Mouse (Mus musculus): Measurements from ENCODE around the gene Gm43638. TPM values are rescaled to one million over a fixed set of nuclear protein-coding genes. Genes with fewer than 3 reads are reported as not detected.

Gene Gm43638
- total and polyA plus RNA-seq, 3 experiments: not detected

DNA sequence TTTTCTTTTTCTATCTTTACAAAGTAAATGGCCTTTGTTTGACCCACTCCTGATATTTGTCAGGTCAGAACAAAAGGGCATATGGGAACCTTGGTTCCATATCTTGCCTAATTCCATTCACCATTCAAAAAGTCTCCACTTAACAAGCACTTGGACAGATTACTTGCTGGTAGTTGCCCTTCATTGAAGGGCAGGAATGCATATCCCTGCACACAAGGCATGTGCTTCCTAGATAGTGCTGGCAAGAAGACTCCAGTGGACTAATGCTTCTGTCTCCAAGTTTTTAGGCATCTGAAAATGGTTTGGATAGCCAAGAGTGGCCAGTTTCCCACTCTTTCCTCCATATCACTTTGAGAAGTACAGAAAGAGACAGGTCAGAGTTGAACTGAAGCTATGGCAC is 12.7 kb upstream of the Gm43638 start:
- H3K4me1 ChIP-seq (ENCODE audit: control insufficient read depth in 1 of 2, insufficient read depth in 2 of 2): no peaks in the 10 kb centered on the region
- H3K27ac ChIP-seq (ENCODE audit: insufficient read depth, low read depth): no peak overlapping the region
- dilution Hi-C loops (cut with MboI; ENCODE audit: extremely low pct_ligation_motif_present, extremely low pct_unique_long_range_greater_than_20kb, low sequenced_read_pairs): no loop called here
- no peak overlapping the region for H3K4me3 ChIP-seq (replicated peaks in 1 of 3; ENCODE audit: low read depth in 2 of 3, low read length in 2 of 3, poor library complexity in 1 of 3)
- no peak overlapping the region for H3K4me2 ChIP-seq (ENCODE audit: insufficient read depth, low read depth, poor library complexity, severe bottlenecking)
- no peak overlapping the region for H3K9ac ChIP-seq (ENCODE audit: insufficient read depth, low read depth)
- in situ Hi-C loops (cut with MboI; ENCODE audit: low pct_ligation_motif_present, low pct_unique_long_range_greater_than_20kb, low sequenced_read_pairs): no loop called here
- no peak for DNase-seq (ENCODE audit: extremely low read depth)
- H3K27me3 ChIP-seq (replicated peaks): no peaks in the 10 kb centered on the region
- H3K36me3 ChIP-seq (replicated peaks in 1 of 2; ENCODE audit: control insufficient read depth in 1 of 2, insufficient read depth in 1 of 2, low read length in 1 of 2): no peaks in the 10 kb centered on the region
- TF ChIP-seq CHD1 (IDR thresholded peaks at IDR 0.05; ENCODE audit: low read depth, low read length): no peak
- TF ChIP-seq RCOR1 (conservative IDR thresholded peaks at IDR 0.05; ENCODE audit: low read depth, low read length): no peak
- TF ChIP-seq PAX5 (IDR thresholded peaks at IDR 0.05; ENCODE audit: low read length): no peak
- no peak for TF ChIP-seq POLR2AphosphoS2 (IDR thresholded peaks at IDR 0.05; ENCODE audit: low read depth, low read length)
- no peak for TF ChIP-seq TBP (conservative IDR thresholded peaks at IDR 0.05; ENCODE audit: low read depth, low read length)
- no peak for TF ChIP-seq MAX (IDR thresholded peaks at IDR 0.05; ENCODE audit: low read length)
- TF ChIP-seq NELFE (IDR thresholded peaks at IDR 0.05; ENCODE audit: low read depth, low read length): no peak
- no peak for TF ChIP-seq GABPA (IDR thresholded peaks at IDR 0.05; ENCODE audit: insufficient replicate concordance, low read depth, low read length)
- TF ChIP-seq MYC (IDR thresholded peaks at IDR 0.05; ENCODE audit: low read depth, low read length): no peak
- TF ChIP-seq IRF4 (IDR thresholded peaks at IDR 0.05; ENCODE audit: low read depth, low read length): no peak
- no peak for TF ChIP-seq SMC3 (IDR thresholded peaks at IDR 0.05; ENCODE audit: low read depth, low read length)
- TF ChIP-seq ZMIZ1 (IDR thresholded peaks at IDR 0.05; ENCODE audit: low read depth, low read length): no peak
- TF ChIP-seq MEF2A (IDR thresholded peaks at IDR 0.05; ENCODE audit: borderline replicate concordance, low read depth, low read length): no peak
- no peak for TF ChIP-seq ETS1 (conservative IDR thresholded peaks at IDR 0.05; ENCODE audit: low read depth, low read length)
- no peak for TF ChIP-seq POLR2A (IDR thresholded peaks at IDR 0.05; ENCODE audit: low read depth, low read length)
- no peaks in the 10 kb centered on the region for H3K79me2 ChIP-seq (replicated peaks; ENCODE audit: control insufficient read depth, extremely low read depth, insufficient read depth, poor library complexity, severe bottlenecking)
- no peaks in the 10 kb centered on the region for H3K9me3 ChIP-seq (replicated peaks; ENCODE audit: low read length)

DNA sequence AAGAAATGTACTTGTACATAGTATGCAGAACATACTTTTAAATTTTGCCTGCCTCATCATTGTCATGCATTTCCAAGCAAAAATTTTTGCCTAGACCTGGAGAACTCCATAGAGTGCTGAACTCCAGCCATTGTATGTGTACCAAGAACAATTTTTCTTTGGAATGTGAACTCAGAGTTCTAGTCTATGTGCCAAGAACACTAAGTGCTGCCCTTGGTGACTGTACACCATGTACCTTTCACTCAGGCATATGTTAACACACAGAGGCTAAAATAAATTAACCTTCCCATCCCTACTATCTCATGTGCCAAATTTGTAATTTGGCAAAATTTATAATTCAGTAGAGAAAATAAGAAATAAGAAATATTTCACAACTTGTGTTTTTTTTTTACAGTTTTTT is 12.3 kb upstream of the Gm43638 start:
- TF ChIP-seq MYC (IDR thresholded peaks at IDR 0.05; ENCODE audit: low read depth, low read length) (no peak), TCF12 (IDR thresholded peaks at IDR 0.05; ENCODE audit: low read depth, low read length) (no peak), ZC3H11A (IDR thresholded peaks at IDR 0.05; ENCODE audit: low read depth, low read length) (no peak), SIN3A (IDR thresholded peaks at IDR 0.05; ENCODE audit: low read length) (no peak), ETS1 (conservative IDR thresholded peaks at IDR 0.05; ENCODE audit: low read depth, low read length) (no peak), MXI1 (IDR thresholded peaks at IDR 0.05; ENCODE audit: low read depth, low read length) (no peak), NELFE (IDR thresholded peaks at IDR 0.05; ENCODE audit: low read depth, low read length) (no peak), GABPA (IDR thresholded peaks at IDR 0.05; ENCODE audit: insufficient replicate concordance, low read depth, low read length) (no peak), CHD2 (IDR thresholded peaks at IDR 0.05; ENCODE audit: low read length) (no peak), HCFC1 (IDR thresholded peaks at IDR 0.05; ENCODE audit: low read depth, low read length) (no peak), USF2 (conservative IDR thresholded peaks at IDR 0.05; ENCODE audit: low read depth, low read length) (no peak)
- H3K9ac ChIP-seq (ENCODE audit: insufficient read depth, low read depth): no peak overlapping the region

More for the DNA sequence above, 12.3 kb upstream of the Gm43638 start:
- no peak overlapping the region for H3K4me2 ChIP-seq (ENCODE audit: insufficient read depth, low read depth, poor library complexity, severe bottlenecking)
- H3K27me3 ChIP-seq (replicated peaks): no peaks in the 10 kb centered on the region
- H3K36me3 ChIP-seq (replicated peaks in 1 of 2; ENCODE audit: control insufficient read depth in 1 of 2, insufficient read depth in 1 of 2, low read length in 1 of 2): no peaks in the 10 kb centered on the region
- H3K4me1 ChIP-seq (ENCODE audit: control insufficient read depth in 1 of 2, insufficient read depth in 2 of 2): no peaks in the 10 kb centered on the region
- dilution Hi-C loops (cut with MboI; ENCODE audit: extremely low pct_ligation_motif_present, extremely low pct_unique_long_range_greater_than_20kb, low sequenced_read_pairs) (no loop called here), in situ Hi-C loops (cut with MboI; ENCODE audit: low pct_ligation_motif_present, low pct_unique_long_range_greater_than_20kb, low sequenced_read_pairs) (no loop called here)
- no peak overlapping the region for H3K4me3 ChIP-seq (replicated peaks in 1 of 3; ENCODE audit: low read depth in 2 of 3, low read length in 2 of 3, poor library complexity in 1 of 3)
- no peak for DNase-seq (ENCODE audit: extremely low read depth)
- H3K79me2 ChIP-seq (replicated peaks; ENCODE audit: control insufficient read depth, extremely low read depth, insufficient read depth, poor library complexity, severe bottlenecking): no peaks in the 10 kb centered on the region
- H3K27ac ChIP-seq (ENCODE audit: insufficient read depth, low read depth): no peak overlapping the region
- no peaks in the 10 kb centered on the region for H3K9me3 ChIP-seq (replicated peaks; ENCODE audit: low read length)
